Mouse (Mus musculus): Measurements from ENCODE around the gene Zscan26.
"Not testable (repeated sequence)": the region's sequence is repeated elsewhere in the genome, so short reads cannot be mapped to it uniquely, and the experiment has no call there.

GRCm38 (mm10) chr13:21478759-21479670, 25.5 kb upstream of the Zscan26 start, which contains the start of the genes Zkscan4 and Gm10065:
- not testable (repeated sequence) for TF ChIP-seq CTCF (IDR thresholded peaks at IDR 0.05; ENCODE audit: extremely low read depth, insufficient read length, insufficient replicate concordance, low read depth, low read length); POLR2A (IDR thresholded peaks at IDR 0.05; ENCODE audit: low read depth, low read length)

All from small intestine, adult 2 months (tissue).